Mouse (Mus musculus): Measurements from ENCODE around the gene Wdr44.
"Not testable (repeated sequence)": the region's sequence is repeated elsewhere in the genome, so short reads cannot be mapped to it uniquely, and the experiment has no call there.

The Wdr44 gene

GRCm38 (mm10) chrX:23833784-23834183 lies 140.9 kb downstream of the Wdr44 start:
- DNase-seq (ENCODE audit: low read depth, low spot score) = not testable (repeated sequence)

GRCm38 (mm10) chrX:23840921-23841320 lies 148.1 kb downstream of the Wdr44 start:
- no peak for DNase-seq (ENCODE audit: low read depth, low spot score)

All from forelimb bud, embryonic 11.5 days (tissue).